Mouse (Mus musculus) stomach, postnatal 0 days (tissue): ENCODE measurements around the gene Tnfrsf9. TPM values are rescaled to one million over a fixed set of nuclear protein-coding genes. Genes with fewer than 3 reads are reported as not detected.

Experiments used
- ATAC-seq: fragments of 200-750 bp; cut with Nextera tagmentation; 2 replicates; pipeline ENCODE4 v1.8.0; 2017; ENCODE audit not compliant: low FRiP score, low TSS enrichment
- DNase-seq: peaks from one replicate; pipeline ENCODE4 v3.0.0-alpha.2; 2016; ENCODE audit warnings: low spot score
- H3K27ac ChIP-seq: fragments of 300-500 bp; sonication (generic); replicated peaks from 2 replicates; pipeline ENCODE4 v1.5.1; 2014; ENCODE audit warnings: mild to moderate bottlenecking, control low read depth
- H3K27me3 ChIP-seq: fragments of 300-500 bp; sonication (generic); 2 replicates; pipeline ENCODE4 v1.6.1; 2014; ENCODE audit warnings: low read length; ENCODE audit not compliant: control insufficient read depth, insufficient read depth
- H3K36me3 ChIP-seq: fragments of 300-500 bp; sonication (generic); 2 replicates; pipeline ENCODE4 v1.6.1; 2014; ENCODE audit warnings: low read length, mixed read lengths; ENCODE audit not compliant: control insufficient read depth, insufficient read depth
- H3K4me1 ChIP-seq: fragments of 300-500 bp; sonication (generic); replicated peaks from 2 replicates; pipeline ENCODE4 v1.6.1; 2014; ENCODE audit warnings: antibody characterized with exemption; ENCODE audit not compliant: control insufficient read depth, insufficient read depth
- H3K4me2 ChIP-seq: fragments of 300-500 bp; sonication (generic); replicated peaks from 2 replicates; pipeline ENCODE4 v1.6.1; 2014; ENCODE audit warnings: low read depth, mild to moderate bottlenecking, control low read depth, moderate library complexity
- H3K4me3 ChIP-seq: fragments of 300-500 bp; sonication (generic); 2 replicates; pipeline ENCODE4 v1.5.1; 2014; ENCODE audit warnings: low read depth, low read length, control low read depth
- H3K9ac ChIP-seq: fragments of 300-500 bp; sonication (generic); 2 replicates; pipeline ENCODE4 v1.6.1; 2014; ENCODE audit warnings: mild to moderate bottlenecking, low read length, control low read depth, mixed read lengths
- H3K9me3 ChIP-seq: fragments of 300-500 bp; sonication (generic); 2 replicates; pipeline ENCODE4 v1.6.1; 2016; ENCODE audit warnings: low read length; ENCODE audit not compliant: control insufficient read depth
- CTCF ChIP-seq: IDR thresholded peaks from 2 replicates; pipeline ENCODE4 v1.5.1; 2016; ENCODE audit warnings: antibody characterized with exemption, low read depth, mild to moderate bottlenecking, moderate library complexity
- EP300 ChIP-seq: optimal IDR thresholded peaks from 2 replicates; pipeline ENCODE3; 2016; ENCODE audit warnings: antibody characterized with exemption
- WGBS: fragments of 180-500 bp; shearing (Covaris S2); extraction: QIAGEN DNeasy Blood & Tissue Kit; methylation state at CpG from one replicate; pipeline ENCODE4 v1.1.7; 2014; 5-methylcytosine and 5-hydroxymethylcytosine counted together
- polyA plus RNA-seq: library from polyadenylated mRNA; unstranded; fragments of >200 nt; fragmentation: Nextera tagmentation; extraction: Ambion mirVana; gene quantifications from 2 replicates; pipeline ENCODE4 v1.2.1, GENCODE M21; 2015

Gene Tnfrsf9
- polyA plus RNA-seq, 1 experiment from 2014 or later: 0.22 TPM

GRCm38 (mm10) chr4:150964635-150965554, 50.5 kb downstream of the Tnfrsf9 start:
- no peaks in the 10 kb centered on the region for H3K36me3 ChIP-seq
- no peaks in the 10 kb centered on the region for H3K4me1 ChIP-seq
- ATAC-seq: 0 out of 2 replicates have a peak, but pooled peaks have one; percentile 46
- DNase-seq: peak; percentile 89
- TF ChIP-seq EP300: no peak
- TF ChIP-seq CTCF: peak; percentile 89
- H3K9me3 ChIP-seq: no peaks in the 10 kb centered on the region
- H3K9ac ChIP-seq: peak overlapping the region; percentile 31; the same call in 1 of the 2 replicates
- WGBS: 10% methylated on average over 25 of the region's 25 CpGs
- H3K27me3 ChIP-seq: no peaks in the 10 kb centered on the region
- peak overlapping the region; percentile 19; the same call in 1 of the 2 replicates for H3K4me3 ChIP-seq
- H3K4me2 ChIP-seq: peak overlapping the region; percentile 46
- H3K27ac ChIP-seq: no peak overlapping the region

- 68% methylated on average over 11 of the region's 11 CpGs for WGBS
- ATAC-seq (no peak), DNase-seq (no peak)
- Histone ChIP-seq H3K27ac (no peak overlapping the region), H3K4me1 (no peaks in the 10 kb centered on the region), H3K4me3 (no peak overlapping the region), H3K9me3 (no peaks in the 10 kb centered on the region), H3K27me3 (no peaks in the 10 kb centered on the region), H3K4me2 (no peak overlapping the region), H3K36me3 (no peaks in the 10 kb centered on the region), H3K9ac (no peak overlapping the region)
- TF ChIP-seq EP300 (no peak), CTCF (peak; percentile 26; the same call in 1 of the 2 replicates)
Observed at GRCm38 (mm10) chr4:150965555-150965951, 51.2 kb downstream of the Tnfrsf9 start.

GRCm38 (mm10) chr4:150966556-150966955, 52.2 kb downstream of the Tnfrsf9 start:
- H3K9me3 ChIP-seq: no peaks in the 10 kb centered on the region
- WGBS: 15% methylated on average over 7 of the region's 7 CpGs
- no peak for ATAC-seq

GRCm38 (mm10) chr4:150968956-150969355, 54.6 kb downstream of the Tnfrsf9 start:
- no peak overlapping the region for H3K4me3 ChIP-seq
- ATAC-seq: peak; percentile 92
- TF ChIP-seq CTCF (no peak), EP300 (no peak)
- H3K9me3 ChIP-seq: no peaks in the 10 kb centered on the region
- no peak overlapping the region for H3K9ac ChIP-seq
- no peak overlapping the region for H3K27ac ChIP-seq
- H3K36me3 ChIP-seq: no peaks in the 10 kb centered on the region
- WGBS: 80% methylated on average over 8 of the region's 8 CpGs
- H3K4me2 ChIP-seq: no peak overlapping the region
- no peaks in the 10 kb centered on the region for H3K27me3 ChIP-seq
- peak; percentile 58 for DNase-seq
- no peaks in the 10 kb centered on the region for H3K4me1 ChIP-seq

More at GRCm38 (mm10) chr4:150966556-150966955, 52.2 kb downstream of the Tnfrsf9 start:
- no peak overlapping the region for H3K9ac ChIP-seq
- TF ChIP-seq EP300 (no peak), CTCF (peak; percentile 89)
- H3K4me3 ChIP-seq: no peak overlapping the region
- DNase-seq: peak; percentile 83
- no peaks in the 10 kb centered on the region for H3K36me3 ChIP-seq
- H3K27ac ChIP-seq: no peak overlapping the region
- H3K27me3 ChIP-seq: no peaks in the 10 kb centered on the region
- no peaks in the 10 kb centered on the region for H3K4me1 ChIP-seq
- no peak overlapping the region for H3K4me2 ChIP-seq

- Histone ChIP-seq H3K36me3 (no peaks in the 10 kb centered on the region), H3K27ac (no peak overlapping the region), H3K4me1 (no peaks in the 10 kb centered on the region), H3K9ac (no peak overlapping the region), H3K27me3 (no peaks in the 10 kb centered on the region), H3K9me3 (no peaks in the 10 kb centered on the region), H3K4me2 (no peak overlapping the region), H3K4me3 (no peak overlapping the region)
- TF ChIP-seq EP300 (no peak), CTCF (no peak)
- DNase-seq (peak; percentile 43), ATAC-seq (no peak)
- 70% methylated on average over 8 of the region's 8 CpGs for WGBS
Observed at GRCm38 (mm10) chr4:150973264-150973663, 58.9 kb downstream of the Tnfrsf9 start.

GRCm38 (mm10) chr4:150975145-150975544, 60.8 kb downstream of the Tnfrsf9 start:
- Histone ChIP-seq H3K27ac (no peak overlapping the region), H3K4me1 (no peaks in the 10 kb centered on the region), H3K27me3 (no peaks in the 10 kb centered on the region), H3K4me2 (no peak overlapping the region), H3K9ac (no peak overlapping the region), H3K4me3 (no peak overlapping the region), H3K9me3 (no peaks in the 10 kb centered on the region), H3K36me3 (no peaks in the 10 kb centered on the region)
- 13% methylated on average over 1 of the region's 1 CpGs for WGBS
- ATAC-seq (no peak; the same call in 1 of the 2 replicates), DNase-seq (no peak)
- TF ChIP-seq EP300: no peak
- TF ChIP-seq CTCF: no peak
